Mouse (Mus musculus) intestine, embryonic 16.5 days (tissue): ENCODE measurements at regions not wholly inside any gene's neighbourhood (a gene's known extent, or its start where the extent isn't known, plus 50 kb on each side); places are given as distances from the start of the nearest gene placed in this dataset.

Experiments
- ATAC-seq: fragments of 200-750 bp; cut with Nextera tagmentation; 2 replicates; pipeline ENCODE4 v1.8.0; 2017; ENCODE audit warnings: moderate TSS enrichment, moderate library complexity
- H3K27ac ChIP-seq: fragments of 300-500 bp; sonication (generic); 2 replicates; pipeline ENCODE4 v1.5.1; 2014; ENCODE audit warnings: mild to moderate bottlenecking, low read length
- H3K27me3 ChIP-seq: fragments of 300-500 bp; sonication (generic); replicated peaks from 2 replicates; pipeline ENCODE4 v1.6.1; 2014; ENCODE audit warnings: low read length, control low read depth, mixed read lengths; ENCODE audit not compliant: control insufficient read depth, insufficient read depth
- H3K36me3 ChIP-seq: fragments of 300-500 bp; sonication (generic); 2 replicates; pipeline ENCODE4 v1.6.1; 2014; ENCODE audit warnings: low read length, control low read depth; ENCODE audit not compliant: control insufficient read depth, insufficient read depth
- H3K4me1 ChIP-seq: fragments of 300-500 bp; sonication (generic); 2 replicates; pipeline ENCODE4 v1.6.1; 2014; ENCODE audit warnings: low read length, control low read depth, mixed read lengths; ENCODE audit not compliant: control insufficient read depth, insufficient read depth
- H3K4me2 ChIP-seq: fragments of 300-500 bp; sonication (generic); 2 replicates; pipeline ENCODE4 v1.6.1; 2014; ENCODE audit warnings: low read depth, low read length, control low read depth
- H3K4me3 ChIP-seq: fragments of 300-500 bp; sonication (generic); 2 replicates; pipeline ENCODE4 v1.5.1; 2014; ENCODE audit warnings: mild to moderate bottlenecking, low read length
- H3K9ac ChIP-seq: fragments of 300-500 bp; sonication (generic); 2 replicates; pipeline ENCODE4 v1.6.1; 2014; ENCODE audit warnings: low read depth, low read length
- H3K9me3 ChIP-seq: fragments of 300-500 bp; sonication (generic); 2 replicates; pipeline ENCODE4 v1.6.1; 2016; ENCODE audit warnings: low read length, control low read depth; ENCODE audit not compliant: control insufficient read depth
- WGBS: fragments of 180-500 bp; shearing (Covaris S2); extraction: QIAGEN DNeasy Blood & Tissue Kit; methylation state at CpG from one replicate; pipeline ENCODE4 v1.1.7; 2014; 5-methylcytosine and 5-hydroxymethylcytosine counted together

GRCm38 (mm10) chr13:94687295-94687694 lies 101.4 kb upstream of the Tbca start:
- H3K36me3 ChIP-seq: no peaks in the 10 kb centered on the region
- no peak overlapping the region for H3K27ac ChIP-seq
- 82% methylated on average over 5 of the region's 5 CpGs for WGBS
- no peak for ATAC-seq
- no peak overlapping the region for H3K4me2 ChIP-seq
- H3K4me1 ChIP-seq: no peaks in the 10 kb centered on the region
- no peaks in the 10 kb centered on the region for H3K27me3 ChIP-seq
- no peak overlapping the region for H3K9ac ChIP-seq
- no peaks in the 10 kb centered on the region for H3K9me3 ChIP-seq
- H3K4me3 ChIP-seq: no peak overlapping the region

GRCm38 (mm10) chr13:94706641-94707053 lies 82.1 kb upstream of the Tbca start:
- no peak overlapping the region for H3K4me3 ChIP-seq
- no peak for ATAC-seq
- H3K9me3 ChIP-seq: no peaks in the 10 kb centered on the region
- no peaks in the 10 kb centered on the region for H3K36me3 ChIP-seq
- H3K27ac ChIP-seq: no peak overlapping the region
- no peak overlapping the region for H3K4me2 ChIP-seq
- peaks cover 77% of the 10 kb centered on the region for H3K27me3 ChIP-seq
- no peak overlapping the region for H3K9ac ChIP-seq
- H3K4me1 ChIP-seq: peaks cover 20% of the 10 kb centered on the region
- 6% methylated on average over 7 of the region's 7 CpGs for WGBS

- no peak for ATAC-seq
- WGBS: 4% methylated on average over 32 of the region's 32 CpGs
- H3K36me3 ChIP-seq: no peaks in the 10 kb centered on the region
- H3K4me1 ChIP-seq: peaks cover 18% of the 10 kb centered on the region
- H3K9ac ChIP-seq: no peak overlapping the region
- no peak overlapping the region for H3K27ac ChIP-seq
- H3K9me3 ChIP-seq: no peaks in the 10 kb centered on the region
- H3K27me3 ChIP-seq: peaks cover 80% of the 10 kb centered on the region
- H3K4me3 ChIP-seq: no peak overlapping the region
- H3K4me2 ChIP-seq: no peak overlapping the region
Measured at GRCm38 (mm10) chr13:94707371-94708280, 81.1 kb upstream of the Tbca start.

- no peak overlapping the region for H3K9ac ChIP-seq
- no peak for ATAC-seq
- no peaks in the 10 kb centered on the region for H3K36me3 ChIP-seq
- H3K9me3 ChIP-seq: no peaks in the 10 kb centered on the region
- no peak overlapping the region for H3K4me2 ChIP-seq
- peaks cover 13% of the 10 kb centered on the region for H3K4me1 ChIP-seq
- H3K4me3 ChIP-seq: no peak overlapping the region
- H3K27me3 ChIP-seq: peaks cover 68% of the 10 kb centered on the region
- no peak overlapping the region for H3K27ac ChIP-seq
- 28% methylated on average over 5 of the region's 5 CpGs for WGBS
Measured at GRCm38 (mm10) chr13:94708786-94709185, 79.9 kb upstream of the Tbca start.

- no peak overlapping the region for H3K9ac ChIP-seq
- peaks cover 13% of the 10 kb centered on the region for H3K4me1 ChIP-seq
- peak; percentile 52; the same call in 1 of the 2 replicates for ATAC-seq
- no peak overlapping the region for H3K27ac ChIP-seq
- no peaks in the 10 kb centered on the region for H3K9me3 ChIP-seq
- WGBS: under 1% methylated on average over 50 of the region's 50 CpGs
- peaks cover 64% of the 10 kb centered on the region for H3K27me3 ChIP-seq
- H3K4me2 ChIP-seq: peak overlapping the region; percentile 63
- H3K36me3 ChIP-seq: no peaks in the 10 kb centered on the region
- H3K4me3 ChIP-seq: peak overlapping the region; percentile 39
Measured at GRCm38 (mm10) chr13:94709691-94710573, 78.8 kb upstream of the Tbca start.

- Histone ChIP-seq H3K36me3 (no peaks in the 10 kb centered on the region), H3K27me3 (peaks cover 58% of the 10 kb centered on the region), H3K4me2 (peak overlapping the region; percentile 63), H3K9me3 (no peaks in the 10 kb centered on the region), H3K4me1 (peaks cover 13% of the 10 kb centered on the region), H3K27ac (no peak overlapping the region), H3K9ac (no peak overlapping the region), H3K4me3 (peak overlapping the region; percentile 39)
- WGBS: 3% methylated on average over 26 of the region's 26 CpGs
- ATAC-seq: no peak
Measured at GRCm38 (mm10) chr13:94710574-94711172, 78.0 kb upstream of the Tbca start.

- Histone ChIP-seq H3K4me3 (no peak overlapping the region), H3K9me3 (no peaks in the 10 kb centered on the region), H3K4me1 (peaks cover 13% of the 10 kb centered on the region), H3K27me3 (peaks cover 38% of the 10 kb centered on the region), H3K9ac (no peak overlapping the region), H3K27ac (no peak overlapping the region), H3K36me3 (no peaks in the 10 kb centered on the region), H3K4me2 (no peak overlapping the region)
- WGBS: 58% methylated on average over 3 of the region's 3 CpGs
- ATAC-seq: no peak
Measured at GRCm38 (mm10) chr13:94713451-94713850, 75.3 kb upstream of the Tbca start.

GRCm38 (mm10) chr13:94721625-94722024 lies 67.1 kb upstream of the Tbca start:
- no peak overlapping the region for H3K4me3 ChIP-seq

More at GRCm38 (mm10) chr13:94721625-94722024, 67.1 kb upstream of the Tbca start:
- no peaks in the 10 kb centered on the region for H3K27me3 ChIP-seq
- H3K9ac ChIP-seq: no peak overlapping the region
- no peaks in the 10 kb centered on the region for H3K4me1 ChIP-seq
- no peaks in the 10 kb centered on the region for H3K36me3 ChIP-seq
- no peak overlapping the region for H3K27ac ChIP-seq
- 71% methylated on average over 4 of the region's 4 CpGs for WGBS
- ATAC-seq: no peak
- H3K9me3 ChIP-seq: no peaks in the 10 kb centered on the region
- H3K4me2 ChIP-seq: no peak overlapping the region
